Mouse (Mus musculus): ENCODE data around the gene Cdsn.

The Cdsn gene

GRCm38 (mm10) chr17:35534343-35534742, 17.6 kb upstream of the Cdsn start:
- DNase-seq (ENCODE audit: low spot score in 2 of 2) = peak; percentile 31 to 56

- no peak for DNase-seq (ENCODE audit: low spot score in 2 of 2)
Measured at GRCm38 (mm10) chr17:35537421-35537820, 14.5 kb upstream of the Cdsn start.

- DNase-seq (ENCODE audit: low spot score in 2 of 2) = no peak
Measured at GRCm38 (mm10) chr17:35538476-35538875, 13.5 kb upstream of the Cdsn start.

DNA sequence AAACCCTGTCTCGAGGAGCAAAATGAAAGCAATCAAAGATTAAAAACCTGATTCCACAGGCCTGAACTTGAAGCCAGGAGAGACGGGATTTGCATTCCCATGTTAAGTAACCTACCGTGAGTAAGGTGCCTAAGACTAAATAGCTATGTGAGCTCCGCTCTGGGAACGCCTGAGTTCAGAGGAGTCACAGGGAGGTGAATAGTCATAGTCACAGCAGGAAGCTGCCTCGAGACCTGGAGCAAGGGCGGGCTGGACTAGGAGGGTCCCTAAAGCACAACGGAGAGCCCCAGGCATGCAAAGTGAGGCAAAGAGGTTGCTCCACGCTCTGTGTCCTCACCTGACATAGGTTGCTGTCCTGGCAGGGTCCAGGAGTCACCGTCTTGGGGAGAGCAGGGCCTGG, 12.4 kb upstream of the Cdsn start:
- DNase-seq (ENCODE audit: low spot score in 2 of 2) = no peak

DNA sequence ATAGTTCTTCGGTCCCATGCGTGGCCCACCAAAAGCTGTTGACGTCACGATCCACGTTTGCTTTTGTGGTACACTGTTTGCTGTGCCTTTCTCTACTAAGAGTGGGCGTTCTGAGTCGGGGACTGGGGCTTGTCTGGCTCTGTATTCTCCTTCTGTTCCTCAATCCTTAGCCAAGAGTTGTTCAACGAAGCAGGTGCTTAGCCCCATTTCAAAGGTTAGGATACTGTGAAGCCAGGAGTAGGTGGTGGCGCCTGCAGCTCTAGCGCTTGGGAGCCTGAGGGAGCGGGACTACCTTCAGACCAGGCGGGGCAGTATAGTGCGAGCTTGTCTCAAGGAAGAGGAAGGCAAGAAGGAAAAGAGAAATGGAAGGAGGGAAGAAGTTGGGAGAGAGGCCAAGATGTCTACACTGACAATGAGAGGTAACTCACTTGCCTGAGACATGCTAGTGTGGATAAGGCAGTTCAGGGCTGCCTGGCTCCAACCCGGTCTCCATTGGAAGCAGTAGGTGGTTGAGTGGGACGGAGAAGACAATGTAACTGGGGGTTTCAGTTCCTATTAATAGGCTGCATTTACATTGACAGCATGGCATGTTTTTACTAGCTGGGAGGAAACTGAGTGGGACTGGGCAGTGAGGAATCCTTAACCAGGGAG, 9.0 kb upstream of the Cdsn start:
- DNase-seq (ENCODE audit: low spot score in 2 of 2) = no peak

DNA sequence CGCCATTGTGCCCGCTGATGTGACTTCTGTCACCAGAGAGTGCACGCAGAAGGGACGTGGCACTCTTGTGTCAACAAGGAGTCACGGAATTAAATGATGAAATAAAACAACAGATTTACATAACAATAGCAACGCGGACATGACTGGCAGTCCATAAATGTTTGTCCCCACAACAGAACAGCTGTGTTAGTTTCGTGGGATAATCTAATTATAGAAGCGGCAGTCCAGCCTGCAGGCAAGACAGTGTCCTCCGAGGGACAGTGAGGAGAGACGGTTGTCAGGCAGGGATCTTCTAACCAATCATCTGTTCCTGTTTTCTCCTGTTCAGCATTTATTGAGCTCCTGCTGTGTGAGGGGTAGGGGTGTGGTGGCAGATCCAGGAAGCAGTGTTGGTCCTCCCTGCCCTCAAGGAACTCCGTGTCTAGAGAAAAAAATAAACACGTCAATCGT, 8.5 kb upstream of the Cdsn start:
- no peak for DNase-seq (ENCODE audit: low spot score in 2 of 2)

DNA sequence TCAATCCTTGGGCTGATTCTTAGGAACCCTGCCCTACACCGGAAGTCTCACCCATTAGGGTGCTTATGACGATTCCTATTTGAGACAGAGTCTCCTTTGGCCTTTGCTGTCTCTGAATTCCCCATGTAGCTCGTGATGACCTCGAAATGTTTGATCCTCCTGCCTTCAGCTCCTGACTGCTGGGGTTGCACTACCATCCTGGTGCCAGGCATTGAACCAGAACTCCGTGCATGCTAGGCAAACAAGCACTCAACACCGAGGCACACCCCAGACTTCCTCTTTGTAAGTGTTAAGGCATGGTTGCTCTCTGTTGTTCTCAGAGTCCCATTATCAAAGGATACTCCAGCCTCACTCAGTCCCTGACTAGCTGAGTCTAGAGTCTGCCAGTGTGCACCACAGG, 7.9 kb upstream of the Cdsn start:
- DNase-seq (ENCODE audit: low spot score in 2 of 2) = no peak

GRCm38 (mm10) chr17:35544680-35545079, 7.2 kb upstream of the Cdsn start:
- peak in 1 of 2 experiments; percentile 32 for DNase-seq (ENCODE audit: low spot score in 2 of 2)

DNA sequence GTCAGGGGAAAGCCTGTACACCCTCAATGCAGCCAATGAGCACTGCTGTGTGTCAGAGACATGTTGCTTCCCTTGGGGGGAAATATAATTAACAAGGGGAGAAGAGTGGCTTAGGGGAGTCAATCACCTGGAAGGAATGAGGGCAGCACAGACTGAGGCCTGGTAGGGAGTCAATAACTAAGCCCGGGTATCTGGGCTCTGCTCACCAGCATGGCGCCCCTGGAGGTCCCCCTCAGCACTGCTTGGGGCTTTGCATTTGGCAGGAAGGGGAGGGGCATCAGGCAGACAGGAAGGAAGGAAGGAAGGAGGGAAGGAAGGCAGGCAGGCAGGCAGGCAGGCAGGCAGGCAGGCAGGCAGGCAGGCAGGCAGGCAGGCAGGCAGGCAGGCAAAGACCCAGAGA, 4.5 kb upstream of the Cdsn start:
- no peak for DNase-seq (ENCODE audit: low spot score in 2 of 2)

DNA sequence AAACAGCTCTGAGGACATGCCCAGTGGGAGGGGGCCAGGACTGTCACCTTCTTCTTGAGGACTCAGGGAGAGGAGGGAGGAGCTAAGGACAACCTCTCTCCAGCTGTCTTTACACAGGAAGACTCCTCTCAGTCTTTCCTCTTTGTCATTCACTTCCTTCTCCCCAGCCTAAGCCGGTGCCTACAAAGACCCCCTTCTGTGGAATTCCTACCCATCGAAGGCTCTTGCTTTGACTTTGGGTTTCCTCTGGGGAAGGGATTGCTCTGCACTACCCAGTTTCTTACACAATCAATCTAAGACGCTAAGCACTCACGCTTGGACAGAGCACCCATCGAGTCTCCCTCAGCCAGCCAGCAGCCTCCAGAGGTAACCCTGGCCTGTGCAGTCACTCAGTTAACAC, 3.3 kb upstream of the Cdsn start:
- DNase-seq (ENCODE audit: low spot score in 2 of 2) = no peak

DNA sequence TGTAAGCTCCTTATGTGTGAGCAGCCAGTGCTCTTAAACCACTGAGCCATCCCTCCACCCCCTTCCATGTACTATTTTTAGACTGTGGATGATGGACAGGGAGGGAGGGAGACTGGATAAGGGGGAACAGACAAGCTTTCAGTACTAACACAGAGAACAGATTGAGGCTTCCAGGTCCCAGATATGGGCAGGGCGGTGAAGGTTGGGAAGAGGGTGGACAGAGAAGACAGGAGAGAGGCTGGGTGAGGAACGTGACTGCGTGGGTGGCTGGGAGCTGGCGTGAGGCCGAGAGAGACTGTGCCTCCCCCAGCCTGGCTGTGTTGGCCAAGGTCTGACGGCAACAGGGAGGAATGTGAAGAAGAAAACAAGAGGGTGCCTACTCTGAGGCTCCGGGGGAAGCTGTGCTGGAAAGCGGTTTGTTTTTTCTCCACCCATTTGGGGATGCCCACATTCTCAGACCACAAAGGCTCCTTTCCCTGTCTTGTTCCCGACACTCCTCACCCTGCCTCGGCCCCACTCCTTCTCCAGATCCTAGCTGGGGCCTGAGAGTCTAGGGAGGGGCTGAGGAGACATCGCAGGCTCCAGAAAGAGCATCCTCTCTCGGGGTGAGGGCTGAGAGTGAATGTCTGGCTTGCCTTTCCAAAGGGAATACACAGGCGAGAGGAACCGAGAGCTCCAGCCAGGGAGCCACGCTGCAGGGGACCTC, 2.3 kb upstream of the Cdsn start:
- peak; percentile 83 to 89 for DNase-seq (ENCODE audit: low spot score in 2 of 2)

DNA sequence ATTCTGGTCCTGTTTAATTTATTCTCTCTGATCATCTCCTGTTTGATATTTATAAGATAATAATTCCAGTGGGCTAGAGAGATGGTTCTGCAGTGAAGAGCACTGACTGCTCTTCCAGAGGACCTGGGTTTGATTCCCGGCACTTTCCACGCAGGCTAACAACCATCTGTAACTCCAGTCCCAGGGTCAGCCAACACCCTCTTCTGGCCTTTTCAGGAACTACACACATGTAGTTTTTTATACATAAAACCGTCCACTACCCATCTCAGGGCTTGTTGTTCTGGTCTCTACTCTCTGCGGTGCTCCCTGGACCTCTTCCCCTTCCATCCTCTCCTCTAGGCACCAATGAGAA, 1.8 kb upstream of the Cdsn start:
- no peak for DNase-seq (ENCODE audit: low spot score in 2 of 2)

- no peak for DNase-seq (ENCODE audit: low spot score in 2 of 2)
Measured at GRCm38 (mm10) chr17:35550871-35551270, 1.1 kb upstream of the Cdsn start.

GRCm38 (mm10) chr17:35554321-35554720, 2.4 kb downstream of the Cdsn start:
- no peak for DNase-seq (ENCODE audit: low spot score in 2 of 2)

GRCm38 (mm10) chr17:35554761-35555397, 3.0 kb downstream of the Cdsn start:
- no peak for DNase-seq (ENCODE audit: low spot score in 2 of 2)

- no peak for DNase-seq (ENCODE audit: low spot score in 2 of 2)
Measured at GRCm38 (mm10) chr17:35556186-35556765, 4.3 kb downstream of the Cdsn start.

- no peak for DNase-seq (ENCODE audit: low spot score in 2 of 2)
Measured at GRCm38 (mm10) chr17:35556812-35557211, 4.9 kb downstream of the Cdsn start.

DNA sequence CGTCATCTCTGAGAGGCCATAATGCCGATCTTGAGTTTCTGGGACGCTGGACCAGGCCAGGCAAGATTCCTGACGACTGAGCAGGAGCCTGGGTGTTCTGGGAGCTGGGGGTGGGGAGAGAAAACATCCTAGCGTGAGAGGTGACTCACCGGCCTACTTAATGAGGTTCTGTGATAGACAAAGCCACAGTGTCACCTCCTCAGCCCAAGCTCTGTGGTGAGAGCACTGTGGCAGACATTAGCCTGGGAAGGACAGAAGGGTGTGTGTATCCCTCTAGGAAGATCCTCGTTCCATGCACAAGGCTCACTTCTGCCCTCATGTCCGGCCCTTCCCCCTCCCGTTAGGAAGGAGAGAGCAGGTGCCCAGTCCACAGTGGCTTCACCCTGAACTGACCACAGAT, 5.4 kb downstream of the Cdsn start:
- DNase-seq (ENCODE audit: low spot score in 2 of 2) = no peak

- DNase-seq (ENCODE audit: low spot score in 2 of 2) = no peak
Measured at GRCm38 (mm10) chr17:35558216-35558615, 6.3 kb downstream of the Cdsn start.

DNA sequence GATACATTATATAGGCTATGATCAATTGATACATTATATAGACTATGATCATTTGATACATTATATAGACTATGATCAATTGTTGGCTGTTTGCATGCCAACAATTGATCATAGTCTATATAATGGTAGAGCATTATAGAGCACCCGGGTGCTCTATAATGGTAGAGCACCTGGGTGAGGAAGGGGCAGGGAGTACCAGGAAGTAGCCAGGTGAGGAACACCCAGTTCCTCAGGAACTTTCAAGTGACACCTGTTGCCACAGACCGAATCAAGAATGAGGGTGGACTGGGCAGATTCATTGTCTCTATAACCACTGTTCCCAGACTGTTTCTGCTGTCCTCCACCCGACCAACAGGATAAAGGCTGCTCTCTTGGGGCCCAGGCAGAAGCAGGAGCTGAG, 15.2 kb downstream of the Cdsn start, which contains the start of gene 2300002M23Rik:
Gene 2300002M23Rik, plus strand, starts transcription at position 301 of the 400 bp plus-strand sequence.
- DNase-seq (ENCODE audit: low spot score in 2 of 2) = no peak

GRCm38 (mm10) chr17:35567767-35568166, 15.8 kb downstream of the Cdsn start:
- no peak for DNase-seq (ENCODE audit: low spot score in 2 of 2)

DNA sequence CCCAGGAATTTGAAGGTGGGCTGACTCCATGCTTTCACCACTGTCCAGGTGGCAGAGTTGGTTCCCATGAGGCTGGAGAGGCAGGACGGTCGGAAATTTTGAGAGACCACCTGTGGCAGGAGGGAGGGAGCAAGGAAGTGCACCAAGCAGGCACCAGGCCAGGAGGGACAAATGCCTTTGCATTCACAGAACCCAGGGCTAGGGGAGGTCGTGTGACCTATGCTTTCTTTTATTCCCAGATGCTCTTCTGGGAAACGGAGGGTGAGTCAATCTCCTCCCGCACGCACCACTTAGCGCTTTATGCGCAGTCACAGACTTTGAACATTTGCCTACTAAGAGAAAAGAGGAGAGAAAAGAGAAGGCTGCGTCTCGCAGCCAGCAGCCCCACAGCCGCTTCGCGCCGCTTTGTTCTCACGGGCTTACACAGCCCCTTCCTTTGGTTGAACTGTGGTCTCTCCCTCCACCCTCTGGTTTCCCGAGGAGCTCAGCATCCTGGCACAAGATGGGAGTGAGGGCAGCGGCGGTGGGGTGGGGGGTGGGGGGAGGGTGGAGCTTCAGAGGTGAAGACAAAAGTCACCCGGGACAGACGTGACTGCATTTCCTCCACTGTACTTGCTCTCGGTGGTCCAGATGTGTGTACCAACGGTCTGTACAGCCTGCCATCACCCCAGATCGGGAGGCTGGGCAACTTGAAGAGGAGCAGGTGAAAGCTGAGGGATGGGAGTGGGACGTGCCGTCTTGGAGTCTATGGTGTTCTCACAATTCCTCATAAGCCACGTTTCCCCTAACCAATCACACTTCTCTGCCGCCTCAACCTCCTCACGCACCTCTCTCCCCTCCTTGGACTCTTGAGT, 17.4 kb downstream of the Cdsn start:
- DNase-seq (ENCODE audit: low spot score in 2 of 2) = no peak

Measured in heart, adult 9 months (tissue).